Mouse (Mus musculus): Measurements from ENCODE around the gene Krtap12-1. TPM values are rescaled to one million over a fixed set of nuclear protein-coding genes. Genes with fewer than 3 reads are reported as not detected.
A peak's percentile ranks its signal among the peaks of the same experiment; 100 is the strongest.
"Not testable (repeated sequence)": the region's sequence is repeated elsewhere in the genome, so short reads cannot be mapped to it uniquely, and the experiment has no call there.

The Krtap12-1 gene
- total and polyA plus RNA-seq, 3 experiments: not detected

- H3K27ac ChIP-seq (ENCODE audit: control insufficient read depth, low read depth, low read length); H3K9me3 ChIP-seq (replicated peaks; ENCODE audit: insufficient read depth, low read length); H3K36me3 ChIP-seq (ENCODE audit: control insufficient read depth in 1 of 2, insufficient read depth in 2 of 2, low read length in 2 of 2); H3K79me2 ChIP-seq (ENCODE audit: control insufficient read depth, insufficient read depth, low read length, poor library complexity); DNase-seq (ENCODE audit: low read depth, low spot score); H3K9ac ChIP-seq (ENCODE audit: control insufficient read depth, low read depth, low read length, poor library complexity, severe bottlenecking); H3K4me3 ChIP-seq (ENCODE audit: control insufficient read depth in 1 of 2, insufficient read depth in 1 of 2, low read depth in 2 of 2, low read length in 2 of 2); H3K4me1 ChIP-seq (ENCODE audit: control insufficient read depth in 1 of 2, insufficient read depth in 2 of 2, low read length in 2 of 2): not testable (repeated sequence)
- peaks cover 4 to 12% of the 10 kb centered on the region in 2 experiments for H3K27me3 ChIP-seq (ENCODE audit: control insufficient read depth in 1 of 2, insufficient read depth in 2 of 2, low read length in 2 of 2)
Measured at GRCm38 (mm10) chr10:77741924-77742688, 21.7 kb downstream of the Krtap12-1 start, which contains the start of gene Gm18596. Gene Gm18596 (minus strand): TSS chr10:77742638.

DNA sequence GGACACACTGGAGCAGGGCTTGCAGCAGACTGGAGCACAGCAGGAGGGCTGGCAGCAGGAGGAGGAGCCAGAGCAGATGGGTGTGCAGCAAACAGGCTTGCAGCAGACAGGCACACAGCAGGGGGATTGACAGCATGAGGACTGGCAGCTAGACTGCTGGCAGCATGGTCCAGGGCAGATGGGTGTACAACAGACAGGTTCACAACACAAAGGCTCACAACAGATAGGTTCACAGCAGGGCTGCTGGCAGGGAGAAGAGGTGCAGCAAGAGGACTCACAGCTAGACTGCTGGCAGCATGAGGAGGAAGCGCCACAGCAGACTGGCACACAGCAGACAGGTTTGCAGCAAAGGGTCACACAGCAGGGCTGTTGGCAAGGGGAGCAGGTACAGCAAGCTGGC lies 30.3 kb downstream of the Krtap12-1 start:
- not testable (repeated sequence) for H3K9ac ChIP-seq (ENCODE audit: control insufficient read depth, low read depth, low read length, poor library complexity, severe bottlenecking); H3K79me2 ChIP-seq (ENCODE audit: control insufficient read depth, insufficient read depth, low read length, poor library complexity); DNase-seq (ENCODE audit: low read depth, low spot score); H3K4me1 ChIP-seq (ENCODE audit: control insufficient read depth in 1 of 2, insufficient read depth in 2 of 2, low read length in 2 of 2); H3K36me3 ChIP-seq (ENCODE audit: control insufficient read depth in 1 of 2, insufficient read depth in 2 of 2, low read length in 2 of 2); H3K27ac ChIP-seq (ENCODE audit: control insufficient read depth, low read depth, low read length); H3K9me3 ChIP-seq (replicated peaks; ENCODE audit: insufficient read depth, low read length); H3K4me3 ChIP-seq (ENCODE audit: control insufficient read depth in 1 of 2, insufficient read depth in 1 of 2, low read depth in 2 of 2, low read length in 2 of 2); H3K27me3 ChIP-seq (ENCODE audit: control insufficient read depth in 1 of 2, insufficient read depth in 2 of 2, low read length in 2 of 2)

GRCm38 (mm10) chr10:77751254-77751653 lies 30.9 kb downstream of the Krtap12-1 start, which contains the start of gene Gm9736:
Gene Gm9736 (minus strand): TSS chr10:77751354.
- H3K9ac ChIP-seq (ENCODE audit: control insufficient read depth, low read depth, low read length, poor library complexity, severe bottlenecking): not testable (repeated sequence)

GRCm38 (mm10) chr10:77752312-77752711 lies 31.9 kb downstream of the Krtap12-1 start:
- not testable (repeated sequence) for H3K79me2 ChIP-seq (ENCODE audit: control insufficient read depth, insufficient read depth, low read length, poor library complexity); H3K9ac ChIP-seq (ENCODE audit: control insufficient read depth, low read depth, low read length, poor library complexity, severe bottlenecking); H3K9me3 ChIP-seq (replicated peaks; ENCODE audit: insufficient read depth, low read length); H3K36me3 ChIP-seq (ENCODE audit: control insufficient read depth in 1 of 2, insufficient read depth in 2 of 2, low read length in 2 of 2); H3K4me3 ChIP-seq (ENCODE audit: control insufficient read depth in 1 of 2, insufficient read depth in 1 of 2, low read depth in 2 of 2, low read length in 2 of 2); H3K27me3 ChIP-seq (ENCODE audit: control insufficient read depth in 1 of 2, insufficient read depth in 2 of 2, low read length in 2 of 2); H3K27ac ChIP-seq (ENCODE audit: control insufficient read depth, low read depth, low read length); H3K4me1 ChIP-seq (ENCODE audit: control insufficient read depth in 1 of 2, insufficient read depth in 2 of 2, low read length in 2 of 2)
- peak; percentile 44 for DNase-seq (ENCODE audit: low read depth, low spot score)
- TF ChIP-seq ZC3H11A (IDR thresholded peaks at IDR 0.05; ENCODE audit: low read depth, low read length): peak; percentile 36
- TF ChIP-seq RAD21 (IDR thresholded peaks at IDR 0.05; ENCODE audit: low read depth, low read length): peak; percentile 22
- 0 out of 2 replicates have a peak, but pooled peaks have one; percentile 33 for TF ChIP-seq MYC (IDR thresholded peaks at IDR 0.05; ENCODE audit: low read depth, low read length)
- peak; percentile 65 for TF ChIP-seq SMC3 (IDR thresholded peaks at IDR 0.05; ENCODE audit: low read depth, low read length)
- TF ChIP-seq CTCF (IDR thresholded peaks at IDR 0.05 in 2 of 3, conservative IDR thresholded peaks at IDR 0.05 in 1 of 3; ENCODE audit: control insufficient read depth in 1 of 3, insufficient read depth in 1 of 3, low read depth in 2 of 3, low read length in 3 of 3, poor library complexity in 1 of 3, severe bottlenecking in 1 of 3): peak; percentile 13 to 68 (median 56); a peak in 5 of 6 replicates

More at GRCm38 (mm10) chr10:77751254-77751653, 30.9 kb downstream of the Krtap12-1 start, which contains the start of gene Gm9736:
- H3K4me1 ChIP-seq (ENCODE audit: control insufficient read depth in 1 of 2, insufficient read depth in 2 of 2, low read length in 2 of 2); H3K36me3 ChIP-seq (ENCODE audit: control insufficient read depth in 1 of 2, insufficient read depth in 2 of 2, low read length in 2 of 2); DNase-seq (ENCODE audit: low read depth, low spot score); H3K4me3 ChIP-seq (ENCODE audit: control insufficient read depth in 1 of 2, insufficient read depth in 1 of 2, low read depth in 2 of 2, low read length in 2 of 2); H3K27me3 ChIP-seq (ENCODE audit: control insufficient read depth in 1 of 2, insufficient read depth in 2 of 2, low read length in 2 of 2); H3K79me2 ChIP-seq (ENCODE audit: control insufficient read depth, insufficient read depth, low read length, poor library complexity); H3K9me3 ChIP-seq (replicated peaks; ENCODE audit: insufficient read depth, low read length); H3K27ac ChIP-seq (ENCODE audit: control insufficient read depth, low read depth, low read length): not testable (repeated sequence)
